Mouse (Mus musculus) stomach, embryonic 15.5 days (tissue): ENCODE data around the gene Vapb. TPM values are rescaled to one million over a fixed set of nuclear protein-coding genes. Genes with fewer than 3 reads are reported as not detected.
A peak's percentile ranks its signal among the peaks of the same experiment; 100 is the strongest.

Experiments used
- ATAC-seq: fragments of 200-750 bp; cut with Nextera tagmentation; 2 replicates; pipeline ENCODE4 v1.8.0; 2017; ENCODE audit warnings: low read depth, moderate number of reproducible peaks, moderate TSS enrichment; ENCODE audit not compliant: insufficient read depth, low FRiP score
- H3K27ac ChIP-seq: fragments of 300-500 bp; sonication (generic); 2 replicates; pipeline ENCODE4 v1.5.1; 2015; ENCODE audit warnings: mild to moderate bottlenecking, inconsistent platforms
- H3K27me3 ChIP-seq: fragments of 300-500 bp; sonication (generic); replicated peaks from 2 replicates; pipeline ENCODE4 v1.6.1; 2015; ENCODE audit warnings: inconsistent platforms
- H3K36me3 ChIP-seq: fragments of 300-500 bp; sonication (generic); 2 replicates; pipeline ENCODE4 v1.6.1; 2015; ENCODE audit warnings: inconsistent platforms
- H3K4me1 ChIP-seq: fragments of 300-500 bp; sonication (generic); 2 replicates; pipeline ENCODE4 v1.6.1; 2015; ENCODE audit warnings: inconsistent platforms
- H3K4me2 ChIP-seq: fragments of 300-500 bp; sonication (generic); 2 replicates; pipeline ENCODE4 v1.6.1; 2015; ENCODE audit warnings: mild to moderate bottlenecking, inconsistent platforms
- H3K4me3 ChIP-seq: fragments of 300-500 bp; sonication (generic); replicated peaks from 2 replicates; pipeline ENCODE4 v1.5.1; 2015; ENCODE audit warnings: inconsistent platforms
- H3K9ac ChIP-seq: fragments of 300-500 bp; sonication (generic); 2 replicates; pipeline ENCODE4 v1.6.1; 2015; ENCODE audit warnings: inconsistent platforms
- H3K9me3 ChIP-seq: fragments of 300-500 bp; sonication (generic); 2 replicates; pipeline ENCODE4 v1.6.1; 2016; ENCODE audit warnings: inconsistent platforms
- WGBS: fragments of 180-500 bp; shearing (Covaris S2); methylation state at CpG from one replicate; pipeline ENCODE4 v1.1.7; 2015; 5-methylcytosine and 5-hydroxymethylcytosine counted together
- polyA plus RNA-seq: library from polyadenylated mRNA; unstranded; fragments of >200 nt; fragmentation: Nextera tagmentation; extraction: Ambion mirVana; gene quantifications from 2 replicates; pipeline ENCODE4 v1.2.1, GENCODE M21; 2015

Gene Vapb
- polyA plus RNA-seq, 1 experiment from 2014 or later = 15.4 TPM

DNA sequence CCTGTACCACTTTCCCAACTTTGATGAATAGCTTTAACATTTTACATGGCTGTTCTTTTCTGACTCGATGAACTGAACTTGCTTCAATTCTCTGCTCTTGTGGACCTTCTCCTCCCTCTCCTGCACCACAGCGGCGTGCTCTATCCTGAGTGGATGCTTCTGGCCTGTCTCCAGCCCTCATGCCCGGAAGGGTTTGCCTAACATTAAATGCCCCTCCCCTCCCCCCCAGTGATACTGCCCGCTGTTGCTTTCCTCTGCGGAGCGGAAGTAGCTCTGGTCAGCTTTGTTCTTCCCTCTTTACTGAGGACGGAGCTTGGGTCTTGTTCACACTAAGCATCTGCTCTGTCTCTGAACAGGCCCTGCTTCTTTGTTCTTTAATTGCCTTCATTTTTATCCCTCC is 34.4 kb downstream of the Vapb start:
- no peak overlapping the region for H3K9ac ChIP-seq
- no peak overlapping the region; the same call in 1 of the 2 replicates for H3K27ac ChIP-seq
- no peaks in the 10 kb centered on the region for H3K27me3 ChIP-seq
- peaks cover 5% of the 10 kb centered on the region; the same call in 1 of the 2 replicates for H3K4me1 ChIP-seq
- no peak overlapping the region for H3K4me2 ChIP-seq
- no peak for ATAC-seq
- no peaks in the 10 kb centered on the region for H3K9me3 ChIP-seq
- H3K36me3 ChIP-seq = peaks cover 5% of the 10 kb centered on the region
- WGBS = 58% methylated on average over 8 of the region's 8 CpGs
- no peak overlapping the region for H3K4me3 ChIP-seq

DNA sequence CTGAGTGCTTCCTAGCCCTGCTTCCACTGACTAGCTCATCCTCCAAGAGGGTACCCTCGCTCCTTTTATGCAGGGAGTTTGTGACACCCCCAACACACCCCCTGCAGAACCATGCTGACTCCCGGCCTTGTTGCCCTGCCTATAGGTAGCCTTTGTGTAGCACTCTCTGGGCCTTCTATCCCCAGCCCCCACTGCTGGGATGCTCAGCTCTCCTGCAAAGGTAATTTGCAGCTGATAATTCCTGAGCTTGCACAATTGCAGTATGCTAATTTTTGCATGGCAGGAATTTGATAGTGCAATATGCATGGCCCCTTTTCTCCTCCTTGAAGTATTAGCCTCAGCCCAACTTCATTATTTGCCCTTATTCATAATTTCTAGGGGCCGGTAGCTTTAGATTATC is 38.2 kb downstream of the Vapb start:
- Histone ChIP-seq H3K9ac (no peak overlapping the region), H3K27me3 (no peaks in the 10 kb centered on the region), H3K36me3 (peaks cover 24% of the 10 kb centered on the region), H3K4me2 (no peak overlapping the region), H3K27ac (no peak overlapping the region), H3K4me1 (no peaks in the 10 kb centered on the region), H3K4me3 (no peak overlapping the region), H3K9me3 (no peaks in the 10 kb centered on the region)
- ATAC-seq = no peak
- 56% methylated on average over 3 of the region's 3 CpGs for WGBS

DNA sequence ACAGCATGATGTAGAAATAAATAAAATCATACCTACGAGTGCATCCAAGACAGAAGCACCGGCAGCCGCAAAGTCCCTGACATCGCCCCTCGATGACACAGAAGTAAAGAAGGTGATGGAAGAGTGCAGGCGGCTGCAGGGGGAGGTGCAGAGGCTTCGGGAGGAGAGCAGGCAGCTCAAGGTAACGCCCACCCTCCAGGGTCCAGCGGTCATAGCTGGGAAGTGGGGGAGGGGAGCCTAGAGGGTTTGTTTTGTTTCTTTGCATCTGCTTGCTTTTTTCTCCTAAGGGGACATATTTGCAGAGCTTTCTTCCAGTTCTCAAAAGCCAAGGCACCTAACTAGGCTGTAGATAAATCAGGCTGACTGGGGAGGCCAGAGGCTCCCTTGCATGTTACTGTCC is 38.8 kb downstream of the Vapb start:
- Histone ChIP-seq H3K4me1 (no peaks in the 10 kb centered on the region), H3K36me3 (peaks cover 24% of the 10 kb centered on the region), H3K27ac (no peak overlapping the region), H3K4me2 (no peak overlapping the region), H3K4me3 (no peak overlapping the region), H3K9me3 (no peaks in the 10 kb centered on the region), H3K9ac (no peak overlapping the region), H3K27me3 (no peaks in the 10 kb centered on the region)
- WGBS = 29% methylated on average over 9 of the region's 9 CpGs
- ATAC-seq = no peak

DNA sequence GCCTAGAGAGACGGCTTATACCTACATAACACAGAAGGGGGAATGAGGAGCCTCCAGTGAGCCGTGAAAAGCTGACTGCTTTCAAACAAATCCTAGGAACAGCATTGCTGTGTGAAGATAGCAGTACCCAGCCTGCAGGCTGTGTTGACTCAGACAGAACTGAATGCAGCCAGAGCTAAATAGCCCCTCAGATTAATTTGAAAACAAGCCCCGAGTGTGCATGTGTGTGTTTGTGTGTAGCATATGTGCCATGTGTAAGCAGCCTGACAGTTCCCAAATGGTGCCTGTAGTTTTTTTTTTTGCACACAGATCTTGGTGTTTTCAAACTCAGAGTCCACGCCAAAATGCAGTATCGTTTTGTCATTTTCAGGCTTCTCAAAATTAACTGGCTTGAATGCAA is 43.6 kb downstream of the Vapb start:
- ATAC-seq = no peak
- Histone ChIP-seq H3K4me3 (no peak overlapping the region), H3K4me2 (no peak overlapping the region), H3K9ac (no peak overlapping the region), H3K36me3 (peaks cover 36% of the 10 kb centered on the region), H3K27me3 (no peaks in the 10 kb centered on the region), H3K27ac (no peak overlapping the region), H3K9me3 (no peaks in the 10 kb centered on the region), H3K4me1 (no peaks in the 10 kb centered on the region)
- 62% methylated on average over 5 of the region's 5 CpGs for WGBS

GRCm38 (mm10) chr2:173784366-173784765 is 47.1 kb downstream of the Vapb start:
- ATAC-seq = no peak
- Histone ChIP-seq H3K9me3 (no peaks in the 10 kb centered on the region), H3K4me2 (no peak overlapping the region), H3K36me3 (peaks cover 19% of the 10 kb centered on the region), H3K27ac (no peak overlapping the region), H3K27me3 (no peaks in the 10 kb centered on the region), H3K4me1 (0 out of 2 replicates have a peak, but pooled peaks cover under 1% of the 10 kb centered on the region), H3K9ac (no peak overlapping the region), H3K4me3 (no peak overlapping the region)
- 78% methylated on average over 3 of the region's 3 CpGs for WGBS

DNA sequence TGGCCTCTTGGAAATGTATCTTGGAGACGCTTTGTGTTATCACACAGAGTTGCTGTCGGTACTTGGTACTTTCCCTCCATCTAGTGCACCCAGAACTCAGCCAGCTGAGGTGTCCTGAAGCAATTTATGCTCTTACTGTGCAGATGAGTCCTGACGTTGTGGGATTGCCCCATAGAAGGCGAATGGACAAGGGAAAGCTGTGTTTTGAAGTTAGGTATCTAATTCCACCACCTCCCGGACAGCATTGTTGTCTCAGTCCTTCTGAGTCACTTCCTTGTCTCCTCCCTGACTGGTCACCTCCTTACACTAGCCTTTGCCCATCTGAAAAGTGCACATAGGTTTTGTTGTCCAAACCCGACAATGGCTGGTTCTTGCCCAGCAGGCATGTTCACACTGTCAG is 47.6 kb downstream of the Vapb start:
- H3K4me2 ChIP-seq = no peak overlapping the region
- no peak overlapping the region for H3K27ac ChIP-seq
- no peaks in the 10 kb centered on the region for H3K9me3 ChIP-seq
- no peak for ATAC-seq
- no peak overlapping the region for H3K4me3 ChIP-seq
- H3K27me3 ChIP-seq = no peaks in the 10 kb centered on the region
- H3K36me3 ChIP-seq = peaks cover 17% of the 10 kb centered on the region
- no peak overlapping the region for H3K9ac ChIP-seq
- 69% methylated on average over 6 of the region's 6 CpGs for WGBS
- peaks cover 5% of the 10 kb centered on the region for H3K4me1 ChIP-seq

DNA sequence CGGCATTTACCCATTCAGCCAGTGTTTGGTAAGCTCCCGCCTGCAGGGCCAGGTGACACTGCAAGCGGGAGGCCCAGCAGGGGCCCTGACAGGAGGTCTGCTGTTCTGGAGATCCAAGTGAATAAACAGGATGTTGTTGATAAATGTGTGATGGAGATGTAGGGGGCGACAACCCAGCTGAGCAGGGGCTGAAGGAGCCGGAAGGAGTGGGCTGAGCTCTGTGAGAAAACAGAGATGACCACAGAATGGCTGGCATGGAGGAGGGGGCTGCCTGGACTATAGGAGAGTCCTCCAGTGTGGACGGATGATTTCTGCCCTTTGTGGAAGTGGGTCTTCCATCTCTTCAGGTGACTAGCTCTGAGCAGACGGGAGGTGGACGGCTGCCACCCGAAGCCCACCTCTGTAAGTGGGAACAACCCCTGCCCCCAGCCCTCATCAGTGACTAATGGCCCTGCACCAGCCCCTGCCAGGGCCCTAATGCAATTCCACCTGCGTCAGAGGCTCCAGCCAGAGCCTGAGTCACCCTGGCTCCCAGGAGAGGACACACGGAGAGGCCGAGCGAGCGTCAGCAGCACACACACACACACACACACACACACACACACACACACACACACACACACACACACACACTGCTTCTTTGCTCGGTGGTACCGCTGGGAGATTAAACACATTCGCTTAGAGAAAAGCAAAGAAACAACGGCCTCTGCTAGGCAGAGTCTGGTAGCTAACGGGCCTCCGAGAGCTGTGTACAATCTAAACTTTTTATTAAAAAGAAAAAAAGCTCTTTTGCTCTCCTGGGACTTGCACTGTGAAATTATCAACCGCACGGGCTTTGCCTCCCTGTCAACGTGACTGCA is 52.9 kb downstream of the Vapb start:
- Histone ChIP-seq H3K27me3 (no peaks in the 10 kb centered on the region), H3K4me3 (no peak overlapping the region), H3K27ac (peak overlapping the region; percentile 62), H3K9ac (no peak overlapping the region), H3K4me2 (peak overlapping the region; percentile 30; the same call in 1 of the 2 replicates), H3K4me1 (peaks cover 27% of the 10 kb centered on the region), H3K9me3 (no peaks in the 10 kb centered on the region), H3K36me3 (no peaks in the 10 kb centered on the region)
- 14% methylated on average over 23 of the region's 23 CpGs for WGBS
- ATAC-seq = peak; percentile 80

DNA sequence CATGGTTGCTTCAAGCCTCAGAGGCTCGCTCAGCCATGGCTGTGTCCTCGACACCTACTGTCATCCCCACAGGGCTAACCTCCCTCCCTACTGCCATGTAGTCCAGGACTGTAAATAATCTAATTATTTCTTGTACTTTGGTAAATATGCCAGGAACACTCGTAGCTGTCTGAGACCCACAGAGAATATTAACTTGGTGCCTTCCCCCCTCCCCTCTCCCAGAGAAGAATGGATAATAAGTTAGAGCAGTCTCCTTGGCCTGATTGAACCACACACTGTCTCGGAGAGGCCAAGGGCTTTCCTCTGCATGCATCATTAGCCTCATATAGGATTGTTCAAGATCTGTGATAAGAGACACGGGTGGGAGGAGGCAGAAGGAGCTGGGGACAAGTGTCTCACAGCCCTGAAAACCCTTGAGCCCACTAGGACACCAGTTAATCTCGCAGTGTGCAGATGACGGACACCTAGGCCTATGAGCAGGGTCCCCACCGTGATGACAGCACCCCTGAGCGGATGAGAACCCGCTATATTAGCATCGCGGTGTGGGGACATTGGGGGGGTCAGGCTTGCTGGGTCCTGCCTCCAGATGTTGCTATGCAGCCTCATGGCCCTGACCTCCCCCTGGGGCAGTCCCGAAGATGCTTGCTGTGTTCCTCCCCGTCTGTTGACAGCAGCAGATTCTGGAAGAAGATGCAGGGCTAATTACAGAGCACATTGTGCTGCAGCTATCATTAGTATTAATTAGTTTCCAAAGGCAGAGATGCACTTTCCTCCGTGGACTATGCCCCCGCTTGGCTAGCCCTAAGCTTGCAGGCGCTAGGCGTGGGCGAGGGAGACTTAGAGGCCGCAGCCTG is 54.8 kb downstream of the Vapb start:
- Histone ChIP-seq H3K27me3 (no peaks in the 10 kb centered on the region), H3K4me3 (no peak overlapping the region), H3K27ac (no peak overlapping the region), H3K36me3 (no peaks in the 10 kb centered on the region), H3K9me3 (no peaks in the 10 kb centered on the region), H3K9ac (no peak overlapping the region), H3K4me1 (peaks cover 27% of the 10 kb centered on the region), H3K4me2 (no peak overlapping the region)
- 79% methylated on average over 20 of the region's 20 CpGs for WGBS
- ATAC-seq = no peak

- no peak overlapping the region for H3K27ac ChIP-seq
- WGBS = 92% methylated on average over 12 of the region's 12 CpGs
- H3K27me3 ChIP-seq = no peaks in the 10 kb centered on the region
- H3K4me3 ChIP-seq = no peak overlapping the region
- H3K9me3 ChIP-seq = no peaks in the 10 kb centered on the region
- H3K9ac ChIP-seq = no peak overlapping the region
- H3K4me1 ChIP-seq = peaks cover 27% of the 10 kb centered on the region
- no peak for ATAC-seq
- no peak overlapping the region for H3K4me2 ChIP-seq
- no peaks in the 10 kb centered on the region for H3K36me3 ChIP-seq
These were observed 56.7 kb downstream of the Vapb start for GRCm38 (mm10) chr2:173794018-173794417.

- 67% methylated on average over 21 of the region's 21 CpGs for WGBS
- H3K36me3 ChIP-seq = no peaks in the 10 kb centered on the region
- H3K4me3 ChIP-seq = no peak overlapping the region
- no peaks in the 10 kb centered on the region for H3K9me3 ChIP-seq
- H3K4me1 ChIP-seq = peaks cover 22% of the 10 kb centered on the region
- no peak for ATAC-seq
- no peaks in the 10 kb centered on the region for H3K27me3 ChIP-seq
- no peak overlapping the region for H3K4me2 ChIP-seq
- no peak overlapping the region for H3K9ac ChIP-seq
- peak overlapping the region; percentile 48; the same call in 1 of the 2 replicates for H3K27ac ChIP-seq
These were observed 57.5 kb downstream of the Vapb start for GRCm38 (mm10) chr2:173794531-173795510.
